Mouse (Mus musculus): ENCODE measurements around the gene Mnd1. TPM values are rescaled to one million over a fixed set of nuclear protein-coding genes. Genes with fewer than 3 reads are reported as not detected.

Mnd1 gene
- total RNA-seq, 2 experiments from 2014 or later: 2.8 to 3.1 TPM

DNA sequence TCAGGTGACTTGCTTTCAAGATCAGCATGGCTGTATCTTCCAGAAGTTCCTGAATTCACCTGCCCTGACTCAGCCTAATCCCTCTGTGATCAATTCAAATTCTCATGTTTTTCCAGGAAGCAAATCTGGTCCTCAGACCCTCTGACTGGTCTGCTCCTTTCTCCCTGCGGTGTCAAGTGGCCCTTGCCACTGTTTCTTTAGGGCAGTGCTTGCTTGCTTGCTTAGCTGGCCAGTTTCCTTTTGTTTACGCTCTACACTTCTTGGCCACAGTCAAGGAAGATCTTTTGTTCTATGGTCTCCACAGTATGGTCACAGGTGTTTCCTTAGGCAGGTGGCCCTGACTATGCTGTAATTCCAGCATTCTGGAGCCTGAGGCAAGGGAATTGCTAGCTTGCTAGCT, 52.0 kb downstream of the Mnd1 start:
- no peak for DNase-seq (ENCODE audit: low spot score in 2 of 2)

GRCm38 (mm10) chr3:84092875-84093274, 62.7 kb downstream of the Mnd1 start:
- DNase-seq (ENCODE audit: low spot score in 2 of 2): no peak

DNA sequence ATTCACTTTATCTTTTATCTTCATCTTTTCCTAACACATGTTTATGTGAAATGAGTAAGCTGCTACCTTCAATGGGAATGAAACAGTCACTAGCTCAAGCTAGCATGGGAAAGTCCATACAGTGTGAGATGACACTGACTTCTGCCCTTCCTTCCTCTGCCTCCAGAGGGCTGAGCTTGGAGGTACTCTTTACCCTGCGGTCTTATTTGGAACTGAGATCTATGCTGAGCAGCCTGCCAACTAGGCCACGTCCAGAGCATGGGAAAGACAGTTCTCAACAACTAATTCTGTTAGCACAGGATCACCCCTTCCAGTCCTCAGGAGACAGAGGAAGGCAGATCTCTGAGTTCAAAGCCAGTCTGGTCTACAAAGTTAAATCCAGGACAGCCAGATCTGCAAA, 64.6 kb downstream of the Mnd1 start:
- no peak for DNase-seq (ENCODE audit: low spot score in 2 of 2)

- no peak for DNase-seq (ENCODE audit: low spot score in 2 of 2)
Observed at GRCm38 (mm10) chr3:84086921-84087320, 68.7 kb downstream of the Mnd1 start.

- DNase-seq (ENCODE audit: low spot score in 2 of 2): no peak
Observed at GRCm38 (mm10) chr3:84086337-84086736, 69.2 kb downstream of the Mnd1 start.

GRCm38 (mm10) chr3:84085429-84085828, 70.2 kb downstream of the Mnd1 start:
- no peak for DNase-seq (ENCODE audit: low spot score in 2 of 2)

DNA sequence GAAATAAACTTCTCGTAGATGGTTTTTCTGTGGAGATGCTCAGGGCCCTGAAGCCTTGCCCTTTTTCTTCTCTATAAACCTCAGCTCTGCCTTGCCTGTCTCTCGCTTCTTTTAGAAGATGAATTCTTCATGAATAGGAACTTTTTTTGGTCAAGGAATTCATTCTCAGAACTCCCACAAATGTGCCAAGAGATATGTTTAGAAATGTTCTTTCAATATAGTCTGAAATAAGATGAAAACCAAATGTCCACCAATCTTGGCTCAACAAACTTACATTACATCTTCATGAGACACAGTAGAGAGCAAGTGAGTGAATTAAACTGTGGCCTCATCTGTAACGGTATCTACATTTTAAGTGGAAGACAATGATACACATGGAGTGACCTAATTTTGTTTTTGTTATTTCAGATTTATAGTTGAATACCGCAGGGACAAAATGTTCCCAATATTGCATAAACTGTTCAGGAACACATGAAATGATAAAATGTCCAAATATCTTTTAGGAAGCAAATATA, 74.3 kb downstream of the Mnd1 start:
- no peak for DNase-seq (ENCODE audit: low spot score in 2 of 2)

- DNase-seq (ENCODE audit: low spot score in 2 of 2): no peak
Observed at GRCm38 (mm10) chr3:84080074-84080473, 75.5 kb downstream of the Mnd1 start.

DNA sequence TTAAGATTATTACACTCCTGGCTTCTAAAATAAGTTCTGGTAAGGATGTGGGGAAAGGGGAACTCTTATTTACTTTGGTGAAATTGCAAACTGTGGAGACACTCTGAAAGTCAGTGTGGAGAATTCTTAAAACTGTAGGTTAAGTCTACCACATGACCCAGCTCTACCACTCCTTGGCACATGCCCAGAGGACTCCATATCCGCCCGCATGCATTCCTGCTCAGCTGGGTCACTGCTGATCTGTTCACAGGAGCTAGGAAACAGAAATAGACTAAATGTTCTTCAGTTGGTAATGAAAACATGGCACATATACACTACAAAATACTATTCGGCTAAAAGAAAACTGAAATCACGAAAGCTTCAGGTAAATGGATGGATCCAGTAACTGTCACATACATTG, 78.1 kb downstream of the Mnd1 start:
- no peak for DNase-seq (ENCODE audit: low spot score in 2 of 2)

- DNase-seq (ENCODE audit: low spot score in 2 of 2): no peak
Observed at GRCm38 (mm10) chr3:84076543-84077332, 78.8 kb downstream of the Mnd1 start.

DNA sequence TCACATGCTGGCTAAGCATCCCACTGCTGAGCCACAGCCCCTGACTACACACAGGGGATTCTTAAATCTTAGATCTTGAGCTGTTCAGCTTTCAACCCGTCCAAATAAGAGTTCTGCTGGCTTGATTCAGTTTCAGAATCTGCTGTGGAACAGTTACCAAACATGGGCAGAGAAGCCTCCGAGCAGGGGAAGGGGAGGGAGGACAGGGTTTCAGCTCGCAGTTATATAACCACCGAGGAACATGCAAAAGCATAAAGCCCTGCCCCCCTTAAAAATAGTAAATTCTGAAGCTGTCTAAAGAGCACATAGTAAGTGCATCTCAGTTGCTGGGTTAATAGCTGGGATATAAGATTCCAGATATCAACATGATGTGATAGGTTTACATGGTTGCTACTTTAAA, 80.1 kb downstream of the Mnd1 start:
- DNase-seq (ENCODE audit: low spot score in 2 of 2): no peak

DNA sequence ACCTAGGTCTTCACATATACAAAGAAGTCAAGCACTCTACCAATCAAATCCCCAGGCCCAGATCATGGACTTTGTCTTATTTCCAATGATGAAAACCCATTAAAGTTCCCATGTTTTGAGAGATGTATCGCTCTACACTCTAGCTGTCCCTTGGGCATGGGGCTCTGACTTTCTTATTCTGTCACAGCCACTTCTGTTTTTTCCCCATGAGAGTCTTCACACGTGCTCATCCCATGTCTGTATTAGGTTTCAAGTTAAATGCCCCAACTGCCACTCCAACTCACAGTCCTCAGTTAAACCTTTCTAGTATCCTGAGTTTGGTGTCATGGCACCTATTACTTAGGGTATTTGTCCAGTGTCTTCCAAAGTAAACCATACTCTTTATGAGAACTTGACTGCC, 80.8 kb downstream of the Mnd1 start:
- DNase-seq (ENCODE audit: low spot score in 2 of 2): no peak

DNA sequence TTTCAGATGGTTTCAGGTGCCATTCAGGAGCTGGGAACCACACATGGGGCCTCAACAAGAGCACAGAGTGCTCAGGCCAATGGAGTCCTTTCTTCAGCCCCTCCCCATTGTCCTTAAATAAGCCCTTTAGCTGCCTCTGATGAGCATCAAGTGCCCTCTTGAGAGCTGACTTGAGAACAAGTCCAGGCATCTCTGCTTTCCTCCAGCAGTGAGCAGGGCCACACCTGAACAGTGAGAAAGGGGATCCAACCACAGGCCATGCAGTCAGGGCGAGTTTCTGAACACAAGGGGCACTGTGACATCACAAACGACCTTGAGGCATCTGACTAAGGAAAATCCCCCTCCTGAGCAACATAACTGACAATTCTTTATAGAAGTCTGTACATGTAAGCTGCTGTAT, 83.9 kb downstream of the Mnd1 start:
- DNase-seq (ENCODE audit: low spot score in 2 of 2): no peak

DNA sequence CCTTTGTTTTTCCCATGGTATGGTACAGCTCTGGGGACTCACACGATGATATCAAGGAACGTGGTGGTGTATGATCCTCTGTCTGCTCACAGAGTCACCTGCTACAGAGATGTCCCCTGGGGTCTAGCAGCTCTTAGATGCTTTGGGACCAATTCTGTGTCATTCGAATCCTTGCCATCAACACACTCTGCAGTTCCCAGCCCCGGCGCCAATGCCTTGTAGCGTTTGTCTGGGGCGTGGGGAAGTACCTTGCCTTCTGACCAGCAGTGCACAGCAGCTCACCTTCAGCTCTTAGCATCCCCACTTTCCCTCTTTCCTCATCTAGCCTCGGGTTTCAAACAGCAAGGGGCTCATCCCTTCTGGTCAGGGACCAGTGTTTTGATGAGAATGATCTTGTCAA, 84.8 kb downstream of the Mnd1 start:
- no peak for DNase-seq (ENCODE audit: low spot score in 2 of 2)

DNA sequence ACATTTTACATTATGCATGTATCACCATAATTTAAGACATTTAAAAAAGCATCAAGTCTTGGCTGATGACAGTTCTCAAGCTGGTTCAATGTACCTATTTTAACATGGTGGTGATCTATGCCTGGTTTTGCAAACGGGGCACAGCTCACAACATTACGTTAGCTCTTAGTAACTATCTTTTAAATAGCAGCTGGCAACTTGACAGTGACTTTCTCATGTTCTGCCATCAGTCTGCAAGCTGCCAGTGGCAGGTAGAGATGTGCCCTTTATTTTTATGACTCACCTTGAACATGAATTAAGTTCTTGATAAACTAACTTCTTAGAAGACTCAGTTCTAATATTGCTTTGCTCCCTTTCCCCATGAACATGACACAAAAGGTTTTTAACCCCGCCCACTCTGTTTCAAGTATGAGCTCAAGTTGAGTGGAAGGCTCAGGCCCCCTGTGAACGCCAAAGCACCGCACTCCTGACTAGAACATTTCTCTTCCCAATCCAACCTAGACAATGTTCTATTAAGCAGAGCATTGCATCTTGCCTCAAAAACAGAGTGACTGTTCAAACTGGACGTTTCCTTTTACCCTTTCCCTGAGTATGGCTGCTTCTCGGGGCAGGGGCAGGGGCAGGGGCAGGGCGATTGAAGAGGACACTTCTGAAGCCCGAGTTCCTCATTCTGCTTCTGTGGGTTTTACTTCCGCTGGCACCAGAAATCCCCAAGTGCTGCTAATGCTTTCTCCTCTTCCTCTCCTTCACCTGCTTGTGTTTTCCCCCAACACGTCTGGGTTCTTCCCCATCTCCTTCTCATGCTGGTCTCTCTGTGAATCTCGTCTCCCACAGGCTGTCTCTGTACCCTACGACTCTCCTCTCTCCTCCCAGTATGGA, 86.5 kb downstream of the Mnd1 start:
- DNase-seq (ENCODE audit: low spot score in 2 of 2): no peak

- no peak for DNase-seq (ENCODE audit: low spot score in 2 of 2)
Observed at GRCm38 (mm10) chr3:84065825-84066224, 89.8 kb downstream of the Mnd1 start.

DNA sequence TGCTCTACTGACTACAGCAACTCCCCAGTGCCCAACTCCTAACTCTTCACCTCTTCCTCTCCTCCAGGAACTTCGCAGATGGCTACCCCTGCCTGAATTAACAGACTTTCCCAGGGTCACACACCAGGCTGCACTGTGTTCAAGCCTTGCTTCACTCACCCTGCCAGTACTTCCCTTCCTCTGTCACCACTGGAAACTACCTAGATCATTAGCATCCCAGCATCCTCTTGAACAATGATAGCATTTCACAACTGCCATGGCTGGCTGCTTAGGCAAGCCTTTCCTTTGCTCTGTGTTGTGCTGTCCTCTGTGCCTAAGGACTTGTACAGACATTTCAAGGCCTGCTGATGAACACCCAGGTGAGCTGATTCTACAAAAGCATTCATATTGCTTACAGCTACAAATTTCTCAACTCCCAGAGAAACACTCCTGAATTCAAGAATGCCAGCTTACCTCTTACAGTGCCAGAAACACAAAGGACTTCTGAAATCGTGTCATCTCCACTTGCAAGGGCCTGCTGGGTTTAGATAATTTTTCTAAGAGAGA, 92.1 kb downstream of the Mnd1 start:
- DNase-seq (ENCODE audit: low spot score in 2 of 2): no peak

DNA sequence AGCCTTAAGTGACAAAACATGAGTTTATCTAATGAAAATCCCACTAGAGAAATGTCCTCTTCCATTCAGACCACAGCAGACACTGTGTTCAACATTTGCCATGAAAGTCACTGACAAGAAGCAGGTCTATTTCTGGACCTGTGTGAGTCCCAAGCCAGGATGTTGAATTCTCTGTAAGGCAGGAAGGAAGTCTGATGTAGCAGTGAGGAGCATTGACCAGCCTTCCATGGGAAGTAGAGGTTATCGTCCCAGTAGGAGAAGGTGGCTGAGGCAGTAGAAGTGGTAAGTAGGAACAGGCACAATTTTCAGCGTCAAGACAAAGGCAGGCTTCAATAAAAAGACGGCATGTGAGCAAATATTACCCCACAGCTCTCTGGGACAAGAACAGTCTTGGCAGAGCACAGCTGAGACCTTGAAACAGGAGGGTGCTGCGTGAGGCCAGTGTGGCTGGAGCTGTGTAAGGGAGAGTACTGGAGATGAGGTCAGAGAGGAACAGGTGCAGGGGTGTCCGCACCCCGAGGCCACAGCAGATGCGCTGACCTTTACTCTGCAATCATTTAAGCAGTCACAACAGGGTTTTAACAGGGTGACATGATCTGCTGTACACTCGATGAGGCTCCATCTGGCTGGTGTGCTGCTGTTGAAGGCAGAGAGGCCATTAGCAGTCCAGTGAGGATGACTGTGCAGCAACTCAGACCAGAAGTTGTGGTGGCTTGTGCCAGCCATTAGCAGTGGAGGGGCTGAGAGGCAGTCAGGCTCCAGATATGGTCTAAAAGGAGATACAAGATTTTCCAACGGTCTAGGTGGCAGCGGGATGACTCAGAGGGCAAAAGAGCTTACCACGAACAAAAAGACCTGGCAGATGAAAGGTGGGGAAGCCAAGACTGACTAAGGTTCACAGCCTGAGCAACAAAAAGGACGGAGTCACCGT, 93.8 kb downstream of the Mnd1 start:
- no peak for DNase-seq (ENCODE audit: low spot score in 2 of 2)

GRCm38 (mm10) chr3:84060946-84061345, 94.6 kb downstream of the Mnd1 start:
- DNase-seq (ENCODE audit: low spot score in 2 of 2): no peak

- DNase-seq (ENCODE audit: low spot score in 2 of 2): no peak
Observed at GRCm38 (mm10) chr3:84060128-84060527, 95.5 kb downstream of the Mnd1 start.

DNA sequence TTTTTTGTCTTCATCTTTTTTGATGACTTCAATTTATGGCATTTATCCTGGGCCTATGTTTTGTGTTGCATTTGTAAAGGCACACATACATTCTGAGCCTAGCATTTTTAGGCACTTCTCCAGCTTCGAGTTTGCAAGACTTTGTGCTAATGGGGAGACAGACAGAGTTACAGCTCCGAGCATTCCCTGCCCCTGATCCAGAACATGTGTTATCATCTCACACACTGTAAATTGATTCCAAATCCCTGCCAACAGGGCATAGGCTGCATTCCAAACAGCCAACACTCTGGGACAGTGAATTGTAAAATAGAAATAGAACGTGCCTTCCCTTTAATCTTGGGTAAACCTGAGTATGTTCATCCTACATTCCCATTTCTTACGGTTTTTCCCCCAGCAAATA, 95.9 kb downstream of the Mnd1 start:
- no peak for DNase-seq (ENCODE audit: low spot score in 2 of 2)

Measured in layer of hippocampus, postnatal 10 days (tissue).